Mouse (Mus musculus): ENCODE measurements around the gene Rtbdn.

DNA sequence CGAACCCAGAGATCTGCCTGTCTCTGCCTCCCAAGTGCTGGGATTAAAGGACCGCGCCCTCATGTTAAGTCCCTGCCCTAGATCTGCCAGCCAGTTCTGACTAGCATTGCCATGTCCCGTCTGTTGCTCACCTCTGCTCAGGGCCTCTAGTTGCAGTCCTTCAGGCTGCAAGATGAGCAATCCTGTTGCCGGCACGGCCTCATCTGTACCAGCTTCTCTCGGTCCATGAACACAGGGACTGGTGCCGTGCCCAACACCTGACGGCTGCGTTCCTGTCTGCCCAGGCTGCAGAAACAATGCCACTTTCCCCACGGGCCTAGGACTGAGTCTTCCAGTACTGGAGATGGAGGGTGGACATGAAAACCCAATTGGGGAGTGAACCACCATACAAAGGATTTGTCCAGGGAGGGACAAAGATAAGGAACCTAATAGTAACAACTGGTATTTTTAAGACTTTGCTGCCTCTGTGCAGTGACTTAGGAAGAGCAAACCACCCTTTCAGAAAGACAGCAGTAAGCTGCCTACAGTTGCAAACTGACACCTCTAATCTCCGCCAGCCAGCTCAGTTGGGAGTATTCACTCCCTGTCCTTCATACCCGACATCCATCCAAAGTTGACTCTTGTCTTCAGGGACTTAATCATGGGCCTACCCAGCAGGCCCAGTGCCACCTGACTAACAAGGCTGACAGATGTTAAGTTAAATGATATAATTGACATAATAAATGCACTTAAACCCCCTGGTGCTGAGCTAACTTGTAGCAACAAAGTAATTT lies 20.9 kb downstream of the Rtbdn start:
- TF ChIP-seq POLR2A (IDR thresholded peaks at IDR 0.05; ENCODE audit: control insufficient read depth, extremely low read depth, insufficient read depth, low read length, poor library complexity) (no peak), CTCF (IDR thresholded peaks at IDR 0.05; ENCODE audit: borderline replicate concordance, control insufficient read depth, extremely low read depth, insufficient read depth, low read length, poor library complexity) (no peak)

Data from thymus, adult 2 months (tissue).